Mouse (Mus musculus): ENCODE measurements around the gene Stxbp5l. TPM values are rescaled to one million over a fixed set of nuclear protein-coding genes. Genes with fewer than 3 reads are reported as not detected.

Gene Stxbp5l
- 18.7 and 21.1 TPM in 2 replicates for polyA plus RNA-seq (2014; fragmentation: Nextera tagmentation; extraction: Ambion mirVana)

DNA sequence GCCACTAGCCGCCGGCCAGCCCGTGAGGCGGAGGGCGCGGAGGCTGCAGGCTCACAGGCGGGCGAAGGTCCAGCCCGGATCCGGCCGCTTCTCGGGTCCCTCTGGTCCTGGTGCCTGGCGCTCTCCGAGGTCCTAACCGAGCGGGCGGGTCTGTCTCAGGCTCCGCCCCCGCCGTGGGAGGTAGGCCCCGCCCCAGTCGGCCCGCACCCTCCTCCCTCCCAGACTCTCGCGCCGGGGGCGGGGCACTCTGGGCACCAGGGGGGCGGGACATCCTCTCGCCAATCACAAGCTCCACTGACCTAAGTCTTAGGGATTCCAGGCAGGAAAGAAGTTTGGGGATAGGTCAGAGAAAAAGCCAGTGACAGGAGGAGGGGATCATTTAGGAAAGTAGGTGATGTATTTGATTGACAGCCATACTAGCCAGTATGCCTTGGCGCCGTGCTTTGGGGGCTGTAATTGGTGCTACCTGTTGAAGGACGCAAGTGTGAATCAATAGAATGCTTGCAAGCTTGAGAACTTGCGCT lies at the start of gene Stxbp5l:
Gene Stxbp5l, minus strand, starts transcription at position 142 of the 524 bp plus-strand sequence.
- H3K9ac ChIP-seq, result peak within 1 kb of the TSS; percentile 79
- H3K27ac ChIP-seq, result peak within 1 kb of the TSS; percentile 60
- WGBS, result under 1% methylated on average over 33 of the region's 33 CpGs
- peak within 1 kb of the TSS; percentile 70 for H3K4me2 ChIP-seq (replicated peaks)
- DNase-seq (ENCODE audit: low spot score) (peak; percentile 90), ATAC-seq (ENCODE audit: low FRiP score) (peak; percentile 96)
- H3K4me3 ChIP-seq (replicated peaks; ENCODE audit: low read length), result peak within 1 kb of the TSS; percentile 69
- H3K27me3 ChIP-seq (ENCODE audit: control insufficient read depth, insufficient read depth, low read length), result no peaks in the 10 kb centered on the region; the same call in 1 of the 2 replicates
- 0 out of 2 replicates have a peak, but pooled peaks cover 5% of the 10 kb centered on the region for H3K36me3 ChIP-seq (replicated peaks; ENCODE audit: control insufficient read depth, insufficient read depth)
- H3K9me3 ChIP-seq (ENCODE audit: control insufficient read depth, low read length), result no peaks in the 10 kb centered on the region
- peaks cover 8% of the 10 kb centered on the region; the same call in 1 of the 2 replicates for H3K4me1 ChIP-seq (replicated peaks; ENCODE audit: control insufficient read depth, insufficient read depth, low read length)

DNA sequence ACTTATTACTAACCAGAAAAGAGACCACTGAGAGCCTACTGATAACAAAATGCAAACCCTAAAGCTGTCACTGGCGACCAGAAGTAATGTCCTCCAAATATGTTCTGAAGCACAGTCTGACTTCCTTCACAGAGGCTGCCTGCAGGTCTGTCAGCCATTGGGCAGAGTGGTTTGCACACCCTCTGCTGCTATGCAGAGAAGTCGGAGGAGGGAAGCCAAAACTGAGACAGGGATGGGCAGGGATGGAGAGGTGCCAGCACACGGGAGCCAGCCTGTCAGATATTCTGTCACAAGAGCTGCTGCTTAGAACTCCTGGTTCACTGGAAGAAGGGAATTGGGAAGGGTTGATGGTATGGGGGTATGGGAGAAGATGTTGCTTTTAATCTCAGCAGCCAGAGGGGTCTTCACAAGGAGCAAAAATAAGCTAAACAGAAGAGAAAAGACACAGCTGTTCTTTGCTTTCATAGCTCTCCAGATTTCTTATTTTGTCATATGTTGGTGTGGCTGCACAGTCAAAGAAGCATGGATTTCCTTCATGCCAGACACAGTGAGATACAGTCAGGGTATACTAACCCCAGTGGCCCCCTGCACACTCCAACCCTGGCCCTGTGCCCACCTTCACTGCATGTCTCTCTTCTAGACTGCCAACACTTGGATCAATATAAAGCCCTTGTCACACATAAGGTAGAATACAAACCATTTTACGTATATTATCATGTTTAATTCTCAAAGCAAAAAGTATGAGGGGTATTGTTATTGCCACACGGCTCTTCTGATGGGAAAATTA lies 48.8 kb upstream of the Stxbp5l start:
- ATAC-seq (ENCODE audit: low FRiP score) (no peak), DNase-seq (ENCODE audit: low spot score) (no peak)
- 67% methylated on average over 5 of the region's 5 CpGs for WGBS
- H3K4me1 ChIP-seq (replicated peaks; ENCODE audit: control insufficient read depth, insufficient read depth, low read length), result no peaks in the 10 kb centered on the region
- no peak overlapping the region for H3K27ac ChIP-seq
- no peaks in the 10 kb centered on the region for H3K27me3 ChIP-seq (ENCODE audit: control insufficient read depth, insufficient read depth, low read length)
- no peak overlapping the region for H3K9ac ChIP-seq
- H3K4me2 ChIP-seq (replicated peaks), result no peak overlapping the region
- H3K36me3 ChIP-seq (replicated peaks; ENCODE audit: control insufficient read depth, insufficient read depth), result no peaks in the 10 kb centered on the region
- no peaks in the 10 kb centered on the region for H3K9me3 ChIP-seq (ENCODE audit: control insufficient read depth, low read length)
- H3K4me3 ChIP-seq (replicated peaks; ENCODE audit: low read length), result no peak overlapping the region

DNA sequence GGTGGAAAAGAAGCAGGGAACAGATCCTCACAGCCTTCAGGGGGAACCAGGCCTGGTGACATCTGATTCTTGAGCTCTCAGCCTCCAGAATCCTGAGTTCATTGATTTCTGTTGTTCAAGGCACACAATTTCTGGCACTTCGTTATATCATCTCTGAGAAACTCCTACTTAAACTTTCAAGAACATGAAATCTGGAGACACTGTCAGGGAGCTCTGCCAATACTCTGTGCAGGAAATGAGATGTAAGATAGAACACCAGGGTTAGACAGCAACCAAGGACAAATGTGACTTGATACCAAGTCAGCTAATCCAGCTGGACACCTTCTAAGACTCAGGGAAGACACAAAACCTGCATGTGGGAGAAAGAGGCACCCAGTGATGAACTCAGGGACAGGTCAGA lies 40.7 kb upstream of the Stxbp5l start:
- Histone ChIP-seq H3K9ac (no peak overlapping the region), H3K27ac (no peak overlapping the region), H3K4me2 (replicated peaks) (no peak overlapping the region), H3K4me3 (replicated peaks; ENCODE audit: low read length) (no peak overlapping the region), H3K4me1 (replicated peaks; ENCODE audit: control insufficient read depth, insufficient read depth, low read length) (no peaks in the 10 kb centered on the region), H3K27me3 (ENCODE audit: control insufficient read depth, insufficient read depth, low read length) (no peaks in the 10 kb centered on the region), H3K36me3 (replicated peaks; ENCODE audit: control insufficient read depth, insufficient read depth) (no peaks in the 10 kb centered on the region), H3K9me3 (ENCODE audit: control insufficient read depth, low read length) (no peaks in the 10 kb centered on the region)
- DNase-seq (ENCODE audit: low spot score), result no peak
- no peak for ATAC-seq (ENCODE audit: low FRiP score)
- WGBS, result 78% methylated on average over 1 of the region's 1 CpGs

DNA sequence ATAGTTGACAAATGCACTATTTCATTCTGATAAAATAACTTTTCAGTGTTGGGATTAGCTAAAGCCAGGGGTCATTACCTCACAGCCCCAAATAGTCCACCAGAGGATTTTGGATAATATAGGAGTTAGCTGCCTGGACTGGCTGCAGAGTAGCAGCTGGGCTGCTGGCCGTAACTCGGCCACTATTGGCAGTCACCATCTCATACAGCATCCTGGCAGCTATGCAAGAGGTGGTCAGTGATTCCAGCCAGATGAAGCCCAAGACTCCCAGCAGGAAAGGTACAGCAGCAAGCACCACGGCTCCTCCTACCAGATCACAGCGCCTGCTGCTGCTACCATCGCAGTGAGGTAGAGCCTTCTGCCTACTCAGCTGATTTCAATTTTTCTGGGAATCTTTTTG lies 38.1 kb upstream of the Stxbp5l start:
- Histone ChIP-seq H3K27me3 (ENCODE audit: control insufficient read depth, insufficient read depth, low read length) (no peaks in the 10 kb centered on the region), H3K4me1 (replicated peaks; ENCODE audit: control insufficient read depth, insufficient read depth, low read length) (no peaks in the 10 kb centered on the region), H3K36me3 (replicated peaks; ENCODE audit: control insufficient read depth, insufficient read depth) (no peaks in the 10 kb centered on the region), H3K9me3 (ENCODE audit: control insufficient read depth, low read length) (no peaks in the 10 kb centered on the region), H3K4me3 (replicated peaks; ENCODE audit: low read length) (no peak overlapping the region), H3K4me2 (replicated peaks) (no peak overlapping the region), H3K9ac (no peak overlapping the region), H3K27ac (no peak overlapping the region)
- ATAC-seq (ENCODE audit: low FRiP score), result no peak
- WGBS, result 76% methylated on average over 5 of the region's 5 CpGs
- DNase-seq (ENCODE audit: low spot score), result no peak

- ATAC-seq (ENCODE audit: low FRiP score), result no peak
- peaks cover 5% of the 10 kb centered on the region; the same call in 1 of the 2 replicates for H3K9me3 ChIP-seq (ENCODE audit: control insufficient read depth, low read length)
- H3K4me2 ChIP-seq (replicated peaks), result no peak overlapping the region
- no peaks in the 10 kb centered on the region for H3K27me3 ChIP-seq (ENCODE audit: control insufficient read depth, insufficient read depth, low read length)
- WGBS, result 90% methylated on average over 3 of the region's 3 CpGs
- H3K36me3 ChIP-seq (replicated peaks; ENCODE audit: control insufficient read depth, insufficient read depth), result no peaks in the 10 kb centered on the region
- DNase-seq (ENCODE audit: low spot score), result no peak
- no peak overlapping the region for H3K4me3 ChIP-seq (replicated peaks; ENCODE audit: low read length)
- no peak overlapping the region for H3K9ac ChIP-seq
- no peaks in the 10 kb centered on the region for H3K4me1 ChIP-seq (replicated peaks; ENCODE audit: control insufficient read depth, insufficient read depth, low read length)
- no peak overlapping the region for H3K27ac ChIP-seq
These were observed 37.1 kb upstream of the Stxbp5l start for GRCm38 (mm10) chr16:37421851-37422250.

GRCm38 (mm10) chr16:37420512-37420911 lies 35.8 kb upstream of the Stxbp5l start:
- Histone ChIP-seq H3K4me2 (replicated peaks) (no peak overlapping the region), H3K27me3 (ENCODE audit: control insufficient read depth, insufficient read depth, low read length) (no peaks in the 10 kb centered on the region), H3K9me3 (ENCODE audit: control insufficient read depth, low read length) (peaks cover 6% of the 10 kb centered on the region; the same call in 1 of the 2 replicates), H3K36me3 (replicated peaks; ENCODE audit: control insufficient read depth, insufficient read depth) (no peaks in the 10 kb centered on the region), H3K4me1 (replicated peaks; ENCODE audit: control insufficient read depth, insufficient read depth, low read length) (no peaks in the 10 kb centered on the region), H3K4me3 (replicated peaks; ENCODE audit: low read length) (no peak overlapping the region), H3K27ac (no peak overlapping the region), H3K9ac (no peak overlapping the region)
- WGBS, result 88% methylated on average over 2 of the region's 2 CpGs
- DNase-seq (ENCODE audit: low spot score) (no peak), ATAC-seq (ENCODE audit: low FRiP score) (no peak)

DNA sequence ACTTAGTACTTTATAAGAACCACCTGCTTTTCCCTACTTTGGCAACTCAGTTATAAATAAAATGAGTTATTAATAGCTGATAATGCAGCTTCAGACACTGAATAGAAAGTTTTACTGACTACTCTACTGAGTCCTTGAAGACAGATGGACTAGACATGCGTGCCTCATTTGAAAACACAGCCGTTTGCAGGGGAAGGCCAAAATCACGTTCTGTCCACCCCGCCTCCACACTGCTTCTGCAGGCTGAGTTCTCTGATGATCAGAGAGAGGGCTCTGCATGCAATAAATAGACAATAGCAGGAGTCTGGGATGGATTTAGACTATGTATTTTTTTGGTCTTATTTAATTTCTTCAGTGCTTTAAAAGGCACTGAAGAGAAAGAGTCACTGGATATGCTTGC lies 20.8 kb upstream of the Stxbp5l start:
- H3K27ac ChIP-seq, result no peak overlapping the region
- H3K4me1 ChIP-seq (replicated peaks; ENCODE audit: control insufficient read depth, insufficient read depth, low read length), result no peaks in the 10 kb centered on the region
- WGBS, result 77% methylated on average over 4 of the region's 4 CpGs
- no peak overlapping the region for H3K4me2 ChIP-seq (replicated peaks)
- no peaks in the 10 kb centered on the region for H3K27me3 ChIP-seq (ENCODE audit: control insufficient read depth, insufficient read depth, low read length)
- no peak overlapping the region for H3K4me3 ChIP-seq (replicated peaks; ENCODE audit: low read length)
- H3K9me3 ChIP-seq (ENCODE audit: control insufficient read depth, low read length), result no peaks in the 10 kb centered on the region
- DNase-seq (ENCODE audit: low spot score), result no peak
- H3K36me3 ChIP-seq (replicated peaks; ENCODE audit: control insufficient read depth, insufficient read depth), result no peaks in the 10 kb centered on the region
- no peak overlapping the region for H3K9ac ChIP-seq
- no peak for ATAC-seq (ENCODE audit: low FRiP score)

DNA sequence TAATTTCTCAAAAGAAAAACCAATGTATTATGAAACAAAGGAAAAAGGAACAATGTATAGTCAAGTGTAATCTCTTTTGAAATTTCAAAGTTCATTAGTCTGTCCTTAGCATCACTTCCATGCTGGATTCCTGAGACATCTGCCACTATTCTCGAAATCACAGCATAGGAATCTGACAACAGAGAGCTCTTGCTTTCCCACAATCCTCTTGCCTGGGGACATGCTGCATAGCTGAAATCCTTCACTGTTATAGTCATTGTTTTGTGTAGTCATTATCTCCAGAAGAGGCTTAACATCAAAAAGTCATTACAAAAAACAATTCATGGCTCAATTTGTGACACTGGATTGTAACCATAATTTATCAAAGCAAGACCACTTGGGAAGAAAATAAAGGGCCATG lies 20.2 kb upstream of the Stxbp5l start:
- H3K36me3 ChIP-seq (replicated peaks; ENCODE audit: control insufficient read depth, insufficient read depth), result no peaks in the 10 kb centered on the region

GRCm38 (mm10) chr16:37389964-37390363 lies 5.2 kb upstream of the Stxbp5l start:
- DNase-seq (ENCODE audit: low spot score) (no peak), ATAC-seq (ENCODE audit: low FRiP score) (no peak)
- no peak overlapping the region for H3K4me2 ChIP-seq (replicated peaks)
- H3K36me3 ChIP-seq (replicated peaks; ENCODE audit: control insufficient read depth, insufficient read depth), result no peaks in the 10 kb centered on the region
- no peak overlapping the region for H3K9ac ChIP-seq
- H3K4me3 ChIP-seq (replicated peaks; ENCODE audit: low read length), result no peak overlapping the region
- H3K27ac ChIP-seq, result no peak overlapping the region
- H3K9me3 ChIP-seq (ENCODE audit: control insufficient read depth, low read length), result no peaks in the 10 kb centered on the region
- H3K27me3 ChIP-seq (ENCODE audit: control insufficient read depth, insufficient read depth, low read length), result no peaks in the 10 kb centered on the region
- H3K4me1 ChIP-seq (replicated peaks; ENCODE audit: control insufficient read depth, insufficient read depth, low read length), result peaks cover 4% of the 10 kb centered on the region; the same call in 1 of the 2 replicates

More for the DNA sequence above, 20.2 kb upstream of the Stxbp5l start:
- Histone ChIP-seq H3K4me1 (replicated peaks; ENCODE audit: control insufficient read depth, insufficient read depth, low read length) (no peaks in the 10 kb centered on the region), H3K9ac (no peak overlapping the region), H3K9me3 (ENCODE audit: control insufficient read depth, low read length) (no peaks in the 10 kb centered on the region), H3K4me3 (replicated peaks; ENCODE audit: low read length) (no peak overlapping the region), H3K27ac (no peak overlapping the region), H3K27me3 (ENCODE audit: control insufficient read depth, insufficient read depth, low read length) (no peaks in the 10 kb centered on the region), H3K4me2 (replicated peaks) (no peak overlapping the region)
- no peak for DNase-seq (ENCODE audit: low spot score)
- no peak for ATAC-seq (ENCODE audit: low FRiP score)
- WGBS, result 67% methylated on average over 1 of the region's 1 CpGs
